Mouse (Mus musculus) thymus, postnatal 25 days (tissue): Measurements from ENCODE around the gene Nkain1.
A peak's percentile ranks its signal among the peaks of the same experiment; 100 is the strongest.

ENCODE experiments used
- DNase-seq: peaks from one replicate; pipeline ENCODE4 v3.0.0; 2022

Gene Nkain1

GRCm38 (mm10) chr4:130574048-130574413 is at the start of gene Nkain1:
Nkain1 (minus strand) TSS chr4:130574173.
- peak; percentile 12 for DNase-seq

GRCm38 (mm10) chr4:130578734-130579274 is 4.8 kb upstream of the Nkain1 start:
- no peak for DNase-seq

- no peak for DNase-seq
These were observed 3.1 kb upstream of the Nkain1 start for GRCm38 (mm10) chr4:130577081-130577480.

- DNase-seq: no peak
These were observed 2.4 kb upstream of the Nkain1 start for GRCm38 (mm10) chr4:130576247-130576931.

- no peak for DNase-seq
These were observed 1.6 kb upstream of the Nkain1 start for GRCm38 (mm10) chr4:130575533-130575932.

- DNase-seq: no peak
These were observed 988 bp upstream of the Nkain1 start for GRCm38 (mm10) chr4:130574861-130575460.

GRCm38 (mm10) chr4:130573351-130574047 is 474 bp downstream of the Nkain1 start:
- DNase-seq: no peak

GRCm38 (mm10) chr4:130573012-130573350 is 992 bp downstream of the Nkain1 start:
- DNase-seq: no peak

GRCm38 (mm10) chr4:130572545-130572944 is 1.4 kb downstream of the Nkain1 start:
- no peak for DNase-seq

- DNase-seq: no peak
These were observed 2.8 kb downstream of the Nkain1 start for GRCm38 (mm10) chr4:130570941-130571720.

- no peak for DNase-seq
These were observed 5.7 kb downstream of the Nkain1 start for GRCm38 (mm10) chr4:130568043-130568978.

- no peak for DNase-seq
These were observed 10.2 kb downstream of the Nkain1 start for GRCm38 (mm10) chr4:130563820-130564219.

GRCm38 (mm10) chr4:130563260-130563756 is 10.7 kb downstream of the Nkain1 start:
- DNase-seq: no peak

- DNase-seq: no peak
These were observed 13.2 kb downstream of the Nkain1 start for GRCm38 (mm10) chr4:130560576-130561310.

- no peak for DNase-seq
These were observed 14.8 kb downstream of the Nkain1 start for GRCm38 (mm10) chr4:130559220-130559619.

- no peak for DNase-seq
These were observed 16.1 kb downstream of the Nkain1 start for GRCm38 (mm10) chr4:130557852-130558251.

GRCm38 (mm10) chr4:130556992-130557391 is 17.0 kb downstream of the Nkain1 start:
- DNase-seq: no peak

GRCm38 (mm10) chr4:130556224-130556623 is 17.7 kb downstream of the Nkain1 start:
- DNase-seq: no peak

GRCm38 (mm10) chr4:130553121-130553448 is 20.9 kb downstream of the Nkain1 start:
- DNase-seq: no peak

GRCm38 (mm10) chr4:130552312-130553120 is 21.5 kb downstream of the Nkain1 start:
- DNase-seq: no peak
